Mouse (Mus musculus) thymus, postnatal 25 days (tissue): Measurements from ENCODE around the gene Hs2st1.

Experiments
- DNase-seq: peaks from one replicate; pipeline ENCODE4 v3.0.0; 2022

The Hs2st1 gene

GRCm38 (mm10) chr3:144381431-144381980 lies 188.5 kb downstream of the Hs2st1 start:
- DNase-seq: no peak

GRCm38 (mm10) chr3:144380921-144381320 lies 189.1 kb downstream of the Hs2st1 start:
- peak; percentile 69 for DNase-seq

- DNase-seq: no peak
Observed at GRCm38 (mm10) chr3:144379801-144380200, 190.2 kb downstream of the Hs2st1 start.
